Mouse (Mus musculus): ENCODE measurements around the gene Lsp1.

DNA sequence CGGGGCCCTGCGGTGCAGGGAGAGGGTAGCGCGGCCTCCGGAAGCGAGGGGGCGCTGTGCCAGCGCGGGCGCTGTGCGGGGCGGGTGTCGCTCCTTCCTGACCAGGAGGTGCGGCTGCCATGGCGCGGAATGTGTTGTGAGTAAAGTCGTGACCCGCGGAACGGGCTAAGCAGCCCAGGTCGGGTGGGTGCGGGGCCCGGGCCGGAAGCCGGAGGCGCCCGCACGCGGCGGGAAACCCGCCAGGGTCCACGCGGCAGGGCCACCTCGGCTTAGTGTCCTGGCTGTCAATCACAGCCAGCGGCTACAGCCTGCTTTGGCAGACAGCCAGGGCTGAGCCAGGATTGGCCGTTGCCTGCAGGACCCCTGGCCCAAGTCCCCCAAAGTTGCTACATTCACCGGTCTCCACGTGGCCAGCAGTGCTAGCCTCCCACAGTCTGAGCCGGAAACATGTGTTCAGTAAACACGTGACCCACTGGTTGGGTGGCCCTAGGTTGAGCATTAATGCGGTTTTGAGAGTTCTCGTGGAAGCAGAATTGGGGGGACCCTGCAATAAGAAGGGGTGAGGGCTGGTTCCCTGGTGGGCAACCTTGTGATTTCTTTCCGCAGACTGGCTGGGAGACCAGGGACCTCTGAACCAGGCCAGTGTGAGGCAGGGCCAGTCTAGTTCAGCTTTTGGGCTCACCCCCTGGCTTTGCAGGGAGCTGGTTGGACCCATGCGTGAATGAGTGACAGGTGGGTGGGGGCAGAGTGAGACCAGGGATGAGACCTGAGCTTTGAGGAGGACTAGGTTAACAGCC, 72.6 kb downstream of the Lsp1 start:
- TF ChIP-seq CTCF (IDR thresholded peaks at IDR 0.05; ENCODE audit: low read depth, low read length) (peak; percentile 86), POLR2A (IDR thresholded peaks at IDR 0.05; ENCODE audit: extremely low read depth, insufficient read depth, low read length) (no peak)
